Mouse (Mus musculus) hindbrain, postnatal 0 days (tissue): ENCODE measurements around the gene Slc26a11. TPM values are rescaled to one million over a fixed set of nuclear protein-coding genes. Genes with fewer than 3 reads are reported as not detected.

ENCODE experiments used
- ATAC-seq: fragments of 200-750 bp; cut with Nextera tagmentation; 2 replicates; pipeline ENCODE4 v1.8.0; 2017; ENCODE audit warnings: mild to moderate bottlenecking, moderate TSS enrichment, moderate library complexity
- DNase-seq: peaks from one replicate; pipeline ENCODE4 v3.0.0-alpha.2; 2015; ENCODE audit warnings: low spot score
- H3K27ac ChIP-seq: fragments of 300-500 bp; sonication (generic); 2 replicates; pipeline ENCODE4 v1.5.1; 2014; ENCODE audit warnings: mild to moderate bottlenecking
- H3K27me3 ChIP-seq: fragments of 300-500 bp; sonication (generic); 2 replicates; pipeline ENCODE4 v1.6.1; 2014; ENCODE audit warnings: low read length, mixed read lengths; ENCODE audit not compliant: insufficient read depth
- H3K36me3 ChIP-seq: fragments of 300-500 bp; sonication (generic); 2 replicates; pipeline ENCODE4 v1.6.1; 2014; ENCODE audit warnings: low read length, mixed read lengths; ENCODE audit not compliant: insufficient read depth
- H3K4me1 ChIP-seq: fragments of 300-500 bp; sonication (generic); 2 replicates; pipeline ENCODE4 v1.6.1; 2014; ENCODE audit warnings: antibody characterized with exemption, low read length, mixed read lengths; ENCODE audit not compliant: insufficient read depth
- H3K4me2 ChIP-seq: fragments of 300-500 bp; sonication (generic); 2 replicates; pipeline ENCODE4 v1.6.1; 2014; ENCODE audit warnings: low read depth, mild to moderate bottlenecking, low read length, moderate library complexity, mixed read lengths
- H3K4me3 ChIP-seq: fragments of 300-500 bp; sonication (generic); 2 replicates; pipeline ENCODE4 v1.5.1; 2014; ENCODE audit warnings: low read length
- H3K9ac ChIP-seq: fragments of 300-500 bp; sonication (generic); replicated peaks from 2 replicates; pipeline ENCODE4 v1.6.1; 2014; ENCODE audit warnings: mild to moderate bottlenecking, low read length, moderate library complexity, mixed read lengths
- H3K9me3 ChIP-seq: fragments of 300-500 bp; sonication (generic); 2 replicates; pipeline ENCODE4 v1.6.1; 2016; ENCODE audit warnings: low read length, mixed read lengths
- CTCF ChIP-seq: IDR thresholded peaks from 2 replicates; pipeline ENCODE4 v1.5.1; 2016; ENCODE audit warnings: antibody characterized with exemption, control low read depth, low read depth
- WGBS: fragments of 180-500 bp; shearing (Covaris S2); extraction: QIAGEN DNeasy Blood & Tissue Kit; methylation state at CpG from one replicate; pipeline ENCODE4 v1.1.7; 2014; 5-methylcytosine and 5-hydroxymethylcytosine counted together
- polyA plus RNA-seq: library from polyadenylated mRNA; unstranded; fragments of >200 nt; fragmentation: Nextera tagmentation; extraction: Ambion mirVana; gene quantifications from 2 replicates; pipeline ENCODE4 v1.2.1, GENCODE M21; 2015
- total RNA-seq: library from RNA; depleted of rRNA; stranded (reverse); fragments of >200 nt; gene quantifications from 2 replicates; pipeline ENCODE4 v1.2.3, GENCODE M21; 2014

Gene Slc26a11
- total and polyA plus RNA-seq, 2 experiments from 2014 or later, result 5.7 to 6.7 TPM

GRCm38 (mm10) chr11:119359089-119359488 is 3.7 kb downstream of the Slc26a11 start:
- ATAC-seq (no peak), DNase-seq (no peak)
- no peak overlapping the region for H3K27ac ChIP-seq
- H3K9me3 ChIP-seq, result no peaks in the 10 kb centered on the region
- TF ChIP-seq CTCF, result no peak
- H3K4me1 ChIP-seq, result peaks cover 13% of the 10 kb centered on the region
- H3K9ac ChIP-seq, result no peak overlapping the region
- no peaks in the 10 kb centered on the region for H3K27me3 ChIP-seq
- H3K36me3 ChIP-seq, result no peaks in the 10 kb centered on the region
- H3K4me2 ChIP-seq, result no peak overlapping the region
- no peak overlapping the region for H3K4me3 ChIP-seq
- 88% methylated on average over 10 of the region's 10 CpGs for WGBS

- no peak for DNase-seq
- Histone ChIP-seq H3K27ac (no peak overlapping the region), H3K9me3 (no peaks in the 10 kb centered on the region; the same call in 1 of the 2 replicates), H3K4me1 (no peaks in the 10 kb centered on the region), H3K36me3 (no peaks in the 10 kb centered on the region), H3K4me3 (0 out of 2 replicates have a peak overlapping the region, but pooled peaks have one; percentile 3), H3K4me2 (peak overlapping the region; percentile 39), H3K27me3 (no peaks in the 10 kb centered on the region), H3K9ac (0 out of 2 replicates have a peak overlapping the region, but pooled peaks have one; percentile 15)
- no peak for TF ChIP-seq CTCF
- peak; percentile 75 for ATAC-seq
- 34% methylated on average over 11 of the region's 11 CpGs for WGBS
Measured at GRCm38 (mm10) chr11:119362769-119363533, 7.6 kb downstream of the Slc26a11 start.

- Histone ChIP-seq H3K9me3 (no peaks in the 10 kb centered on the region; the same call in 1 of the 2 replicates), H3K36me3 (no peaks in the 10 kb centered on the region), H3K27ac (no peak overlapping the region), H3K9ac (0 out of 2 replicates have a peak overlapping the region, but pooled peaks have one; percentile 15), H3K4me3 (0 out of 2 replicates have a peak overlapping the region, but pooled peaks have one; percentile 3), H3K27me3 (no peaks in the 10 kb centered on the region), H3K4me1 (no peaks in the 10 kb centered on the region), H3K4me2 (peak overlapping the region; percentile 39)
- ATAC-seq (peak; percentile 92), DNase-seq (peak; percentile 86)
- TF ChIP-seq CTCF, result peak; percentile 97
- 31% methylated on average over 11 of the region's 11 CpGs for WGBS
Measured at GRCm38 (mm10) chr11:119363534-119364145, 8.3 kb downstream of the Slc26a11 start.

- no peak overlapping the region for H3K9ac ChIP-seq
- no peak overlapping the region for H3K27ac ChIP-seq
- H3K27me3 ChIP-seq, result no peaks in the 10 kb centered on the region
- no peak for TF ChIP-seq CTCF
- no peaks in the 10 kb centered on the region; the same call in 1 of the 2 replicates for H3K36me3 ChIP-seq
- no peak for ATAC-seq
- H3K9me3 ChIP-seq, result no peaks in the 10 kb centered on the region
- DNase-seq, result no peak
- WGBS, result 79% methylated on average over 6 of the region's 6 CpGs
- H3K4me3 ChIP-seq, result no peak overlapping the region
- H3K4me2 ChIP-seq, result no peak overlapping the region
- no peaks in the 10 kb centered on the region for H3K4me1 ChIP-seq
Measured at GRCm38 (mm10) chr11:119375425-119375824, 20.1 kb downstream of the Slc26a11 start.

GRCm38 (mm10) chr11:119377326-119377725 is 22.0 kb downstream of the Slc26a11 start:
- Histone ChIP-seq H3K9ac (no peak overlapping the region), H3K36me3 (no peaks in the 10 kb centered on the region; the same call in 1 of the 2 replicates), H3K4me2 (no peak overlapping the region), H3K4me3 (no peak overlapping the region), H3K27me3 (no peaks in the 10 kb centered on the region), H3K9me3 (no peaks in the 10 kb centered on the region), H3K27ac (no peak overlapping the region), H3K4me1 (no peaks in the 10 kb centered on the region)
- ATAC-seq, result no peak
- 94% methylated on average over 11 of the region's 11 CpGs for WGBS
- no peak for DNase-seq
- TF ChIP-seq CTCF, result no peak

GRCm38 (mm10) chr11:119378551-119378950 is 23.2 kb downstream of the Slc26a11 start:
- TF ChIP-seq CTCF, result no peak
- no peak for DNase-seq
- H3K4me1 ChIP-seq, result no peaks in the 10 kb centered on the region
- no peak for ATAC-seq
- 97% methylated on average over 1 of the region's 1 CpGs for WGBS
- H3K27ac ChIP-seq, result no peak overlapping the region
- H3K36me3 ChIP-seq, result no peaks in the 10 kb centered on the region; the same call in 1 of the 2 replicates
- H3K4me3 ChIP-seq, result no peak overlapping the region
- H3K9ac ChIP-seq, result no peak overlapping the region
- no peak overlapping the region for H3K4me2 ChIP-seq
- H3K9me3 ChIP-seq, result no peaks in the 10 kb centered on the region
- H3K27me3 ChIP-seq, result no peaks in the 10 kb centered on the region
